Mouse (Mus musculus): ENCODE results near the gene Rreb1. TPM values are rescaled to one million over a fixed set of nuclear protein-coding genes. Genes with fewer than 3 reads are reported as not detected.
A peak's percentile ranks its signal among the peaks of the same experiment; 100 is the strongest.

Rreb1 gene
- total and polyA plus RNA-seq, 2 experiments: 9.0 to 12.4 TPM

DNA sequence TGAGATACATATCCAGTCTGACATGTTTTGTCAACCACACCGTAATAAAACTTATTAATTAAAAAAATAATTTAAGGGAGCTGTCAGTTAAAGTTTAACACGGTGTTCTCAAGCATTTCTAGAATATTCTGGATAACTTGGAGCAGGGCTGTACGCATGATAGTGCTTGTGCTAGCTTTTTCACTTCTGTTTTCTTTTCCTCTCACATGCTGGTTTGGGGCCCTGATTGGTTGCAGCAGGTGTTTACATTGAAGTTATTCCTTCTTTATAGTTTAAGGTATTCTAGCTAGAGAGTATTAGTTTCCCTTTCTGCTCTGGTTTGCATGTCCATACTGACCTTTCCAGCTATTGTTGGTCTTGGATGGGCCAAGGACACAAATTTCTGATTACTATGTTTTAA is 82.6 kb downstream of the Rreb1 start:
- no peak overlapping the region for H3K9ac ChIP-seq (ENCODE audit: low read depth, low read length)
- no peaks in the 10 kb centered on the region for H3K36me3 ChIP-seq (ENCODE audit: control insufficient read depth, insufficient read depth, low read length)
- H3K4me3 ChIP-seq (ENCODE audit: insufficient read depth, low read depth, low read length): no peak overlapping the region
- TF ChIP-seq POLR2A (IDR thresholded peaks at IDR 0.05; ENCODE audit: extremely low read depth, insufficient read depth, low read length) (no peak), CTCF (IDR thresholded peaks at IDR 0.05; ENCODE audit: low read depth, low read length) (no peak)
- peaks cover 9% of the 10 kb centered on the region for H3K4me1 ChIP-seq (ENCODE audit: control insufficient read depth, insufficient read depth, low read length)
- H3K27me3 ChIP-seq (ENCODE audit: control insufficient read depth, insufficient read depth, low read length): no peaks in the 10 kb centered on the region
- no peak for DNase-seq (ENCODE audit: extremely low read depth, low read depth, low spot score)
- H3K27ac ChIP-seq (replicated peaks; ENCODE audit: insufficient read depth, low read depth, low read length): no peak overlapping the region
- 47% methylated on average over 3 of the region's 3 CpGs for WGBS
- peaks cover 42% of the 10 kb centered on the region for H3K79me2 ChIP-seq (ENCODE audit: control insufficient read depth, insufficient read depth, low read length)

DNA sequence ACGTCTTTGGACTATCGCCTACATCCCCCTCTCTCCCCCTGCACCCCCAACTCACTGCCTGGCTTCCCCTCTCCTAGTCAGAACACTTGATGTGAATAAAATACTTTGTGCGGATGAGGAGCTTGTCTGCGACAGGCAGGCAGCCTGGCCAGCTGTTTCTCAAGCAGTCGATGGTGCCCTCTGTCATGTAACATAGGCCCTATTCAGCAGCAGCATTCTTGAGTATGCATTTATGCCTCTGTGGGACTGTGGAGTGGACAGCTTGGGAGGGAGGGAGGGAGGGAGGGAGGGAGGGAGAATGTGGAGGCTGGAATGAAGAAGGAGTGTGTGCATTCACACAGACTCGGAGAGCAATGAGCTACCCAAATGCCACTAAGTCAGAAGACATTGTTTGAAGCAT is 84.3 kb downstream of the Rreb1 start:
- WGBS: 68% methylated on average over 6 of the region's 6 CpGs
- Histone ChIP-seq H3K4me1 (ENCODE audit: control insufficient read depth, insufficient read depth, low read length) (peaks cover 18% of the 10 kb centered on the region), H3K27me3 (ENCODE audit: control insufficient read depth, insufficient read depth, low read length) (no peaks in the 10 kb centered on the region), H3K79me2 (ENCODE audit: control insufficient read depth, insufficient read depth, low read length) (peaks cover 48% of the 10 kb centered on the region), H3K9ac (ENCODE audit: low read depth, low read length) (no peak overlapping the region), H3K27ac (replicated peaks; ENCODE audit: insufficient read depth, low read depth, low read length) (no peak overlapping the region), H3K4me3 (ENCODE audit: insufficient read depth, low read depth, low read length) (no peak overlapping the region), H3K36me3 (ENCODE audit: control insufficient read depth, insufficient read depth, low read length) (no peaks in the 10 kb centered on the region)
- DNase-seq (ENCODE audit: extremely low read depth, low read depth, low spot score): no peak
- TF ChIP-seq POLR2A (IDR thresholded peaks at IDR 0.05; ENCODE audit: extremely low read depth, insufficient read depth, low read length): no peak
- TF ChIP-seq CTCF (IDR thresholded peaks at IDR 0.05; ENCODE audit: low read depth, low read length): no peak

DNA sequence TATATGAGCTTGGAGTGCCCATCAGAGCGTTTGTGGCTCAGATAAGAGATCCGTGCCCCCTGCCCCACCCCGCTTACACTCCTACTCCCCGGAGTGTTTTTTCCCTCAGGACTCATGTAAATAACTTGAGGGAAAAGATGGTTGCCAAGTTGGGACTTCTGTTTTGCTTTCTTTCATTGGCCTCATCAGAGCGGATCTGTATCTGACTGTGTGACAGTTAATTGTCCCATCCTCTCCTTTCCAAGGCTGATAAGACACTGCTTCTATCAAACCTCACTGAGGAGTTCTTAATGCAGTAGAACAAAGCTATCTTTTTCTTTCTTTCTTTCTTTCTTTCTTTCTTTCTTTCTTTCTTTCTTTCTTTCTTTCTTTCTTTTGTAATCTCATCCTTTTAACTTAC is 85.4 kb downstream of the Rreb1 start:
- Histone ChIP-seq H3K4me3 (ENCODE audit: insufficient read depth, low read depth, low read length) (no peak overlapping the region), H3K9ac (ENCODE audit: low read depth, low read length) (no peak overlapping the region), H3K27ac (replicated peaks; ENCODE audit: insufficient read depth, low read depth, low read length) (no peak overlapping the region), H3K27me3 (ENCODE audit: control insufficient read depth, insufficient read depth, low read length) (no peaks in the 10 kb centered on the region), H3K4me1 (ENCODE audit: control insufficient read depth, insufficient read depth, low read length) (peaks cover 18% of the 10 kb centered on the region), H3K36me3 (ENCODE audit: control insufficient read depth, insufficient read depth, low read length) (no peaks in the 10 kb centered on the region), H3K79me2 (ENCODE audit: control insufficient read depth, insufficient read depth, low read length) (peaks cover 56% of the 10 kb centered on the region)
- no peak for TF ChIP-seq POLR2A (IDR thresholded peaks at IDR 0.05; ENCODE audit: extremely low read depth, insufficient read depth, low read length)
- no peak for TF ChIP-seq CTCF (IDR thresholded peaks at IDR 0.05; ENCODE audit: low read depth, low read length)
- no peak for DNase-seq (ENCODE audit: extremely low read depth, low read depth, low spot score)
- 81% methylated on average over 5 of the region's 5 CpGs for WGBS

DNA sequence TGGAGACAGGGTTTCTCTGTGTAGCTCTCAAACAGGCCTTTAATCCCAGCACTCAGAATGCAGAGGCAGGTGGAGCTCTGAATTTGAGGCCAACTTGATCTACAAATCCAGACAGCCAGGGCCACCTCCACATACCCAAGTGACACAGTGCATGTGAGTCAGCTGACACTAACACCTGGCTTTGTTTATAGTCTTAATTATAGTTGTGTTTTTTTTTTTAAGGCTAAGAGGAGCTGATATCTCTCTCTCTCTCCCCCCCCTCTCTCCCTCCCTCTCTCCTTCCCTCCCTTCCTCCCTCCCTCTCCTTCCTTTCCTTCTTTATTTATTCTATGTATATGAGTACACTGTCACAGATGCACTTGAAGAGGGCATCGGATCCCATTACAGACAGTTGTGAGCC is 86.5 kb downstream of the Rreb1 start:
- Histone ChIP-seq H3K9ac (ENCODE audit: low read depth, low read length) (no peak overlapping the region), H3K27ac (replicated peaks; ENCODE audit: insufficient read depth, low read depth, low read length) (no peak overlapping the region)
- TF ChIP-seq CTCF (IDR thresholded peaks at IDR 0.05; ENCODE audit: low read depth, low read length): no peak
- no peak for TF ChIP-seq POLR2A (IDR thresholded peaks at IDR 0.05; ENCODE audit: extremely low read depth, insufficient read depth, low read length)

DNA sequence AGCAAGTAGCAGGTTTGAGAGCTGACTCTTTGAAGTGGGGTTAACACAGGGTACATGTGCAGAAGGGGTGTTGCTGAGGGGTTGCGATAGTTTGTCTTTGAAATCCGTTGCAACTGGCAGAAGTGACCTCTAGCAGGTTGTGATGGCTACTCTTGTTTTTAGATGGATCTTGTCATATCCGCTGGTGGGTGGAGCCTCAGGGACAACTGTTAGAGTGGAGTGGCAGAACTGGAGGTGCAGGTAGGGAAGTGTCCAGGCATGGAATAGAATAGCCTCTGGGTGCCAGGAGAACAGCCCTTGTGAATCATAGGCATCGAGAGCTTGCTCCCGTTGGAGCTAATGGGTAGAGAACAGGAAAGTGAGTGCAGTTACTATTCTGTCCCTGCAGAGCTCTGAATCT is 88.1 kb downstream of the Rreb1 start:
- no peak for TF ChIP-seq CTCF (IDR thresholded peaks at IDR 0.05; ENCODE audit: low read depth, low read length)
- no peak for TF ChIP-seq POLR2A (IDR thresholded peaks at IDR 0.05; ENCODE audit: extremely low read depth, insufficient read depth, low read length)
- Histone ChIP-seq H3K4me1 (ENCODE audit: control insufficient read depth, insufficient read depth, low read length) (peaks cover 22% of the 10 kb centered on the region), H3K4me3 (ENCODE audit: insufficient read depth, low read depth, low read length) (no peak overlapping the region), H3K36me3 (ENCODE audit: control insufficient read depth, insufficient read depth, low read length) (no peaks in the 10 kb centered on the region), H3K79me2 (ENCODE audit: control insufficient read depth, insufficient read depth, low read length) (peaks cover 57% of the 10 kb centered on the region), H3K27me3 (ENCODE audit: control insufficient read depth, insufficient read depth, low read length) (no peaks in the 10 kb centered on the region), H3K27ac (replicated peaks; ENCODE audit: insufficient read depth, low read depth, low read length) (peak overlapping the region; percentile 37; the same call in 1 of the 2 replicates), H3K9ac (ENCODE audit: low read depth, low read length) (no peak overlapping the region)
- WGBS: 17% methylated on average over 5 of the region's 5 CpGs
- DNase-seq (ENCODE audit: extremely low read depth, low read depth, low spot score): no peak

More for the DNA sequence above, 86.5 kb downstream of the Rreb1 start:
- Histone ChIP-seq H3K79me2 (ENCODE audit: control insufficient read depth, insufficient read depth, low read length) (peaks cover 52% of the 10 kb centered on the region), H3K36me3 (ENCODE audit: control insufficient read depth, insufficient read depth, low read length) (no peaks in the 10 kb centered on the region), H3K4me1 (ENCODE audit: control insufficient read depth, insufficient read depth, low read length) (peaks cover 20% of the 10 kb centered on the region), H3K27me3 (ENCODE audit: control insufficient read depth, insufficient read depth, low read length) (no peaks in the 10 kb centered on the region), H3K4me3 (ENCODE audit: insufficient read depth, low read depth, low read length) (no peak overlapping the region)
- no peak for DNase-seq (ENCODE audit: extremely low read depth, low read depth, low spot score)
- 88% methylated on average over 1 of the region's 1 CpGs for WGBS

DNA sequence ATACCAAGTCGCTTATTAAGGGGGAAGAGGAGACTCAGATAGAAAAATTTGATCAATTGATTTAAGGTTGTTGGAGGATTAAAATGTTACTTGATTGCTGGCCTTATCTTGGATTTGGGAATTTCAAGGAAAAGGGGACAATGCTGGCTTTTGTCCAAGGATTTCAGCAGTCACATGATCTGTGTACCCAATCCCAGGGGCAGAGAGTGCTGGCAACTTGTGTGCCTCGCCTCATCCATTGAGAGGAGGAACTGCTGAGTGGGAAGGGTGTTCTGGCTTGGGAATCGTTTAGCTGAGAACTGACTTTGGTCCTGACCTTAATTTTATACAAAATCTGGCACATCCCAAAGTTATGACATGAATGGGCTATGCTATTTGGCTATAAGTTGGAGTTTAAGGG is 88.6 kb downstream of the Rreb1 start:
- WGBS: 18% methylated on average over 3 of the region's 3 CpGs
- peaks cover 54% of the 10 kb centered on the region for H3K79me2 ChIP-seq (ENCODE audit: control insufficient read depth, insufficient read depth, low read length)
- TF ChIP-seq POLR2A (IDR thresholded peaks at IDR 0.05; ENCODE audit: extremely low read depth, insufficient read depth, low read length) (no peak), CTCF (IDR thresholded peaks at IDR 0.05; ENCODE audit: low read depth, low read length) (no peak)
- H3K4me1 ChIP-seq (ENCODE audit: control insufficient read depth, insufficient read depth, low read length): peaks cover 26% of the 10 kb centered on the region
- no peaks in the 10 kb centered on the region for H3K27me3 ChIP-seq (ENCODE audit: control insufficient read depth, insufficient read depth, low read length)
- DNase-seq (ENCODE audit: extremely low read depth, low read depth, low spot score): peak; percentile 58
- H3K27ac ChIP-seq (replicated peaks; ENCODE audit: insufficient read depth, low read depth, low read length): no peak overlapping the region
- H3K9ac ChIP-seq (ENCODE audit: low read depth, low read length): no peak overlapping the region
- no peaks in the 10 kb centered on the region for H3K36me3 ChIP-seq (ENCODE audit: control insufficient read depth, insufficient read depth, low read length)
- H3K4me3 ChIP-seq (ENCODE audit: insufficient read depth, low read depth, low read length): no peak overlapping the region

All from liver, adult 2 months (tissue).